Mouse (Mus musculus) midbrain, embryonic 14.5 days (tissue): ENCODE measurements at regions not wholly inside any gene's neighbourhood (a gene's known extent, or its start where the extent isn't known, plus 50 kb on each side); places are given as distances from the start of the nearest gene placed in this dataset.

Source experiments
- ATAC-seq: fragments of 200-750 bp; cut with Nextera tagmentation; 2 replicates; pipeline ENCODE4 v1.8.0; 2017; ENCODE audit warnings: moderate number of reproducible peaks, moderate library complexity; ENCODE audit not compliant: low FRiP score, low TSS enrichment
- DNase-seq: peaks from one replicate; pipeline ENCODE4 v3.0.0-alpha.2; 2015
- H3K27ac ChIP-seq: fragments of 300-500 bp; sonication (generic); replicated peaks from 2 replicates; pipeline ENCODE4 v1.5.1; 2014; ENCODE audit warnings: mild to moderate bottlenecking, low read depth, low read length, moderate library complexity
- H3K27me3 ChIP-seq: fragments of 300-500 bp; sonication (generic); 2 replicates; pipeline ENCODE4 v1.6.1; 2014; ENCODE audit warnings: low read length, control low read depth, mixed read lengths; ENCODE audit not compliant: control insufficient read depth, insufficient read depth
- H3K36me3 ChIP-seq: fragments of 300-500 bp; sonication (generic); 2 replicates; pipeline ENCODE4 v1.6.1; 2014; ENCODE audit warnings: low read length, control low read depth; ENCODE audit not compliant: control insufficient read depth, insufficient read depth
- H3K4me1 ChIP-seq: fragments of 300-500 bp; sonication (generic); 2 replicates; pipeline ENCODE4 v1.6.1; 2014; ENCODE audit warnings: mild to moderate bottlenecking, antibody characterized with exemption, low read length, control low read depth; ENCODE audit not compliant: control insufficient read depth, insufficient read depth
- H3K4me2 ChIP-seq: fragments of 300-500 bp; sonication (generic); 2 replicates; pipeline ENCODE4 v1.6.1; 2014; ENCODE audit warnings: mild to moderate bottlenecking, low read length, moderate library complexity
- H3K4me3 ChIP-seq: fragments of 300-500 bp; sonication (generic); replicated peaks from 2 replicates; pipeline ENCODE4 v1.5.1; 2014; ENCODE audit warnings: low read depth, low read length
- H3K9ac ChIP-seq: fragments of 300-500 bp; sonication (generic); replicated peaks from 2 replicates; pipeline ENCODE4 v1.6.1; 2014; ENCODE audit warnings: mild to moderate bottlenecking, low read length, moderate library complexity
- H3K9me3 ChIP-seq: fragments of 300-500 bp; sonication (generic); 2 replicates; pipeline ENCODE4 v1.6.1; 2016; ENCODE audit warnings: low read length, control low read depth, mixed read lengths; ENCODE audit not compliant: control insufficient read depth
- WGBS: fragments of 180-500 bp; shearing (Covaris S2); extraction: QIAGEN DNeasy Blood & Tissue Kit; methylation state at CpG from one replicate; pipeline ENCODE4 v1.1.7; 2014; 5-methylcytosine and 5-hydroxymethylcytosine counted together

DNA sequence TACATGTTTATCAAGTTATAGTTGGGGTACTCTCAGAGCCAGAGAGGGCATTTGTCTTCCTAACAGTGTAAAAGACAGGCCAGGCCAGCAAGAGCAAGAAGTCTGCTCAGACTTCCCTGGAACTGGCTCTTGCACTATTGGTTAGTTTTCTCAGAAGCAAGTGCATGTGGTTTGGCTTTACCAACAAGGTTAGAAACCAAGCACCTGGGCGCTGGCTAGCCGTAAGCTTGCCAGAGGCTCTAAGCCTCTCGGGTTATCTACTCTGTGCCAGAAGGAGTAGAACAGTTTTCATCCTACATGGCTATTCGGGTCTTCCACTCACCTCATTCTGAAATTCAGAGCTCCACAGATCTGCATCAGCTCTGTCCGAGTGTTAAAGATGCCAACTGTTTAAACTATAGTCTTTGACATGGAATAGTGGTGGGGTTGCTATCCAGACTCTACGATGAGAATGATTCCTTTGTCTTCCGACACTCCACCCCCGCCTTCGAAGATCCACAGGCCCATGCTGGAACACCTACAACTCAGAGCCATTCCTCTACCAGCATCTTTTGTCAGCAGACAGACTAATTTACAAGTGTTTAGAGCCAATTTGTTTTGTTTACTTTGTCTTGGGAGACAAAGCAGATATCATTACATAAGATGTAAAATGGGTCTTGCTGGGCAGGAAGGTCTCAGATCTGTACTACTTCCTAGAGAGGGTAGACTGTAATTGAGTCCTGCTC lies 338.4 kb upstream of the Jarid2 start:
- ATAC-seq, result no peak
- 88% methylated on average over 9 of the region's 9 CpGs for WGBS
- Histone ChIP-seq H3K9me3 (no peaks in the 10 kb centered on the region), H3K36me3 (no peaks in the 10 kb centered on the region), H3K27ac (no peak overlapping the region), H3K9ac (no peak overlapping the region), H3K4me1 (no peaks in the 10 kb centered on the region), H3K27me3 (no peaks in the 10 kb centered on the region), H3K4me3 (no peak overlapping the region), H3K4me2 (no peak overlapping the region)
- no peak for DNase-seq

DNA sequence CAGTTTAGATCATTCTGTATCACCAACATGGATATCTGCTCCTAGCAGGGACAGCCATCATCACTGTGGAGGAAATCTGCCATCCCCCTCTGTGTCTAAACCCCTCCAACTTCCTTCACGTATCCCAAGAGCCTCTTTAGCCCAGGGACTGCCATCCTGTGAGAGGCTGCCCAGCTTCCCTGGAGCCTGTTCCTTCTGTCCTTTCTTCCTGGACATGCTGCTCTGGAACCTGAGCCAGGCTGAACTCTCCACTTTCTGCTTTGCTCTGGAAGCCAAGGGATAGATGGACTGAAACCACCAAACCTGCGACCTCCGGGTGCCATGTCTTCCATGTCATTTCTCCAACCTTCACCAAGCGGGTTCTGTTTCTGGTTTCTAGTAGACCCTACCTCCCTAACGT lies 335.3 kb upstream of the Jarid2 start:
- no peaks in the 10 kb centered on the region for H3K9me3 ChIP-seq
- ATAC-seq, result no peak
- 97% methylated on average over 5 of the region's 5 CpGs for WGBS
- H3K9ac ChIP-seq, result no peak overlapping the region
- no peaks in the 10 kb centered on the region for H3K27me3 ChIP-seq
- H3K27ac ChIP-seq, result no peak overlapping the region
- no peak for DNase-seq
- no peaks in the 10 kb centered on the region for H3K4me1 ChIP-seq
- no peak overlapping the region for H3K4me3 ChIP-seq
- no peaks in the 10 kb centered on the region for H3K36me3 ChIP-seq
- H3K4me2 ChIP-seq, result no peak overlapping the region

DNA sequence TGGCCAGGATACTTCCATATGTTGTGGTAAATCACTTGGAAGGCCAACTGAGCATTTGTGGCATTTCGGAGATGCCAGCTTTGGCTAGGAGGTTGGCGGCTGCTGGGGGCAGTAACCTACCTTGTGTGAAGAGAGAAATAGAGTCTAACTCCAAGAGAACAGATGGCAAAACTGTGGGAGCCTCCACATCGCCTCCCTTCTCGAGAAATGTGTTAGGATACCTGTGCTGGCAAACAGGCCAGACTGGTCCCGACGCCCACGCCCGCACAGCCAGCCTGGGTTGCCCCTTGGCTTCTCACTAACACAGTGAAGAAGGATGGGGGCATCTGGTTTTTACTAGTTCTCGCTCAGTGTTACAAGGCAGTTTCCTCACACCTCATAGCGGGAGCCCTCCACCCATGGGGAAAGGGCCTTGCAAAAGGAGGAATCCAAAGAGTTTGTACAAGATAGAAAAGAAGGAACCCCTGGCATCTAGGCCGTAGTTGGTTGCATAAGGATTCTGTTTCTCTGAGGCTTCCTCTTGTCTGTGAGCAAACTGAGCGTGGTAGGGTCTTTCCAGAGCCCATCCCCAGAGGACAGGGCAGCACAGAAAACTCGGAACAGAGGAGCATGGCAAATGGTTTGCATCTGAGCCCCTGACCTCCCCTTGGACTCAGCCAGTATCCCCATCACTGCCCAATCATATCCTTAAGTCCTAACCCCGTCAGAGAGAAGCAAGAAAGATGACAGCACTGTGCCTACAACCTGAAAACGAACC lies 330.5 kb upstream of the Jarid2 start:
- H3K4me2 ChIP-seq, result no peak overlapping the region
- H3K4me1 ChIP-seq, result no peaks in the 10 kb centered on the region
- H3K9me3 ChIP-seq, result no peaks in the 10 kb centered on the region
- no peak for DNase-seq
- H3K9ac ChIP-seq, result no peak overlapping the region
- H3K36me3 ChIP-seq, result no peaks in the 10 kb centered on the region
- 87% methylated on average over 15 of the region's 15 CpGs for WGBS
- H3K27me3 ChIP-seq, result no peaks in the 10 kb centered on the region
- H3K27ac ChIP-seq, result no peak overlapping the region
- no peak for ATAC-seq
- no peak overlapping the region for H3K4me3 ChIP-seq

DNA sequence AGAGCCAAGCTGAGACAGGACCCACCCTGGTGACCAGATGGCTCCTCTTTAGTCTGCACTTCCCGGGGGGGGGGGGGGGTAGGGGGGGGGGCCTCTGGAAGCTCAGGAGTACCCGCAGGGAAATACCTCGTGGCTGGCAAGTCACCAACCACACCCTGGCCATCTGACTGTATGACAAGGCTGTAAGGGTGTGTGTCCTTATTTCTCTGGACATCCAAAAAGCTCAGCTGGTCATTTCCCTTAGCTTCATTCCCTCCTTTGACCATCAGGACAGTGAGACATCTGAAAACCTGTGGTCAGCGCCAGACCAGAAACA lies 329.9 kb upstream of the Jarid2 start:
- DNase-seq, result no peak

DNA sequence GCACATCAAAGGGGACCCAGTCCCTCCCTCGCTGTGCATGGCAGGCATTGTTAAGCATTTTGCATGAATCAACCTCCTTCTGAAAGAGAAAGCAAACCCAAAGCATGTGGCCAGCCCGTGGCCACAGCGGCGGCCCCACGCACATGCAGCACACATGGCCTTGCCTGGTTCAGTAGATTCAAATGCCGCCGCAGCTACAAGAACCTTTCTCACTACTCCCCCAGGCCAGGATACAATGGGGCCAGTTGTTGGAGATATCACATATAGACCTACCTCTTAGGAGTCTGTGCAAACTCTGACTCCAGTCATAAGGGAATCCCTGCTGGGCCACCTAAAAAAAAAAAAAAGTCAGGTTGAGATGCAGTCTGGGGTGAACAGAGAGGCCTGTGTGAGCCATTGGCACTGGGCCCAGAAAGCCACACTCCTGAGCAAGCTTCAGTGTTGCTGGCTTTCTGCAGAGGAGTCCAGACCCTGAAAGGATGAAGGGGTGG lies 329.4 kb upstream of the Jarid2 start:
- H3K4me3 ChIP-seq, result no peak overlapping the region
- H3K4me2 ChIP-seq, result no peak overlapping the region
- H3K36me3 ChIP-seq, result no peaks in the 10 kb centered on the region
- H3K27me3 ChIP-seq, result no peaks in the 10 kb centered on the region
- no peak overlapping the region for H3K27ac ChIP-seq
- no peak for ATAC-seq
- peak; percentile 54 for DNase-seq
- H3K9me3 ChIP-seq, result no peaks in the 10 kb centered on the region
- no peaks in the 10 kb centered on the region for H3K4me1 ChIP-seq
- WGBS, result 49% methylated on average over 7 of the region's 7 CpGs
- no peak overlapping the region for H3K9ac ChIP-seq

More for the DNA sequence above, 329.9 kb upstream of the Jarid2 start:
- Histone ChIP-seq H3K27me3 (no peaks in the 10 kb centered on the region), H3K27ac (no peak overlapping the region), H3K4me3 (no peak overlapping the region), H3K4me1 (no peaks in the 10 kb centered on the region), H3K36me3 (no peaks in the 10 kb centered on the region), H3K4me2 (no peak overlapping the region), H3K9me3 (no peaks in the 10 kb centered on the region), H3K9ac (no peak overlapping the region)
- WGBS, result 58% methylated on average over 3 of the region's 4 CpGs
- no peak for ATAC-seq

DNA sequence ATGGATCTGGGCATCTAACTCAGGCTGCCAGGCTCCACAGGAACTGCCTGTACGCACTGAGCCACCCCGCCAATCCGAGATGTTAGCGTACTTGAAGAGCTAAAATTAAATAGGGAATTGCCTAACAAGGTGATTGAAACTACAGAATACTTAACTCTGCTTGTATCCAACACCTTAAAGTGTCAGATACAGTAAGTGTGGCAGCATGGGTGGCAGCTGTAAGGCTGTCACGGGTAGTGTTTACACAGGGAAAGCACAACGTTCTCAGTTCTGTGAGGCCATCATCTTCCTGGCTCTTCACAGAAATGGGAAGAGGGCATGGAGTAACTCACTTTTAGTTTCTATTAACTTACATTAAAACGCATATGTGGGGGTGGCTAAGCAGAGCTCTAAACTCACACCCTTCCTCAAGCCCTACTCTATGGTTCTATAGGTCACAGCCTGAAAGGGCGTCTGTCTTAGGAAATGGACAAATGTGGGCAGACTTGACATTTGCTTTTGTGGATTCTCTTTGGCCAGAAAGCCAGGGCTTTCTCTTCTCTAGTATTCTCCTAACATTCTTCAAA lies 325.2 kb upstream of the Jarid2 start:
- ATAC-seq (no peak), DNase-seq (no peak)
- Histone ChIP-seq H3K9ac (no peak overlapping the region), H3K27ac (no peak overlapping the region), H3K36me3 (no peaks in the 10 kb centered on the region), H3K9me3 (no peaks in the 10 kb centered on the region), H3K4me1 (no peaks in the 10 kb centered on the region), H3K27me3 (no peaks in the 10 kb centered on the region), H3K4me3 (no peak overlapping the region), H3K4me2 (no peak overlapping the region)
- WGBS, result 92% methylated on average over 8 of the region's 8 CpGs

DNA sequence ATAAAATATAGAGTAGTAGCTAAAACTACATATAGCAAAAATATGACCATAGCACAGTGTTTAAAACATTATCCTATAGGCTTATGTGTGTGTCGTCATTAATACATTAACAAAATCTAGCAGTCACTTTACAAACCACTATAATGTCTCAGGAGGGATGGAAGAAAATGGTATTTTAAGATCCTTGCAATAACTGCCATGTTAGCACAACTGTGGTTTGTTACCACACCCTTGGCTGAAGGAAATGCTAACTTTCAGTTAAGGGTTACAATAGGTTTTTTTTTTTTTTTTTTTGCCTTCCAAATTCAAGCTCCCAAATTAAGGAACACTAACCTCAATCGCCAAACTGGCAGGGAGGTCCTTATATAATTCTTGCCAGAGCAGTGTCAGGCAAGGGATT lies 322.0 kb upstream of the Jarid2 start:
- Histone ChIP-seq H3K9ac (no peak overlapping the region), H3K36me3 (no peaks in the 10 kb centered on the region), H3K4me3 (no peak overlapping the region), H3K4me1 (no peaks in the 10 kb centered on the region), H3K27ac (no peak overlapping the region), H3K4me2 (no peak overlapping the region), H3K9me3 (no peaks in the 10 kb centered on the region), H3K27me3 (no peaks in the 10 kb centered on the region)
- DNase-seq (no peak), ATAC-seq (no peak)
- 93% methylated on average over 2 of the region's 2 CpGs for WGBS

DNA sequence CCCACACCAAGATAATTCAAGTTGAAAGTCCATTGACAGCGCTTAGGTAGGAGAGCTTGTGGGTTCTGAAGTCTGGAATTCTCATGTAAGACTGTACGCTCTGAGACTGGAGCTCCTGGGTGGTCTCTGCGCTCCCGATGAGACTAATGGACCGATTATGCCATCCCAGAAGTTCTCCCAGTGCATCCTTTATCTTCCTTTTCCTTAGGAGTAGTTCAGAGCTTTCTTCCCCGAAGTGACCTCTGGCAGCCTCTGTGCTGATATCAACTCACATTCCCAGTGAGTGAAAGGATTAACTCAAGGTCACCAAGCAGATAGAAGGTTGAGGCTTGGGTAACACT lies 320.7 kb upstream of the Jarid2 start:
- no peak overlapping the region for H3K9ac ChIP-seq
- WGBS, result 81% methylated on average over 6 of the region's 6 CpGs
- ATAC-seq, result no peak
- no peak overlapping the region for H3K4me3 ChIP-seq
- no peaks in the 10 kb centered on the region for H3K36me3 ChIP-seq
- no peaks in the 10 kb centered on the region for H3K4me1 ChIP-seq
- no peak overlapping the region for H3K27ac ChIP-seq
- H3K9me3 ChIP-seq, result no peaks in the 10 kb centered on the region
- no peaks in the 10 kb centered on the region for H3K27me3 ChIP-seq
- no peak overlapping the region for H3K4me2 ChIP-seq
- DNase-seq, result no peak
